Mouse (Mus musculus) left cerebral cortex, postnatal 14 days (tissue): ENCODE measurements at regions not wholly inside any gene's neighbourhood (a gene's known extent, or its start where the extent isn't known, plus 50 kb on each side); places are given as distances from the start of the nearest gene placed in this dataset.
A peak's percentile ranks its signal among the peaks of the same experiment; 100 is the strongest.
"Not testable (repeated sequence)": the region's sequence is repeated elsewhere in the genome, so short reads cannot be mapped to it uniquely, and the experiment has no call there.

Source experiments
- DNase-seq, 2 experiments: peaks; one replicate each; pipeline ENCODE4 v3.0.0; 2021 to 2022; ENCODE audit warnings: low spot score in 2 of 2, mixed read lengths in 1 of 2
- intact Hi-C: fragments of 180-260 bp; cut with DNase I; formaldehyde crosslinking; loops from one replicate; pipeline ENCODE4 v1.15.1; 2025

- DNase-seq = no peak
- intact Hi-C loops = no loop called here
These were observed 195.0 kb downstream of the Rchy1 start for GRCm38 (mm10) chr5:91767886-91768285.

GRCm38 (mm10) chr5:91767060-91767459, 195.8 kb downstream of the Rchy1 start:
- intact Hi-C loops = no loop called here
- no peak for DNase-seq

- intact Hi-C loops = no loop called here
- no peak for DNase-seq
These were observed 198.2 kb downstream of the Rchy1 start for GRCm38 (mm10) chr5:91764621-91765020.

- no peak for DNase-seq
These were observed 200.3 kb downstream of the Rchy1 start for GRCm38 (mm10) chr5:91762589-91762988.

GRCm38 (mm10) chr5:91755958-91756357, 206.9 kb downstream of the Rchy1 start:
- peak in 1 of 2 experiments; percentile 15 for DNase-seq
- intact Hi-C loops = no loop called here

More at GRCm38 (mm10) chr5:91762589-91762988, 200.3 kb downstream of the Rchy1 start:
- intact Hi-C loops = no loop called here

DNA sequence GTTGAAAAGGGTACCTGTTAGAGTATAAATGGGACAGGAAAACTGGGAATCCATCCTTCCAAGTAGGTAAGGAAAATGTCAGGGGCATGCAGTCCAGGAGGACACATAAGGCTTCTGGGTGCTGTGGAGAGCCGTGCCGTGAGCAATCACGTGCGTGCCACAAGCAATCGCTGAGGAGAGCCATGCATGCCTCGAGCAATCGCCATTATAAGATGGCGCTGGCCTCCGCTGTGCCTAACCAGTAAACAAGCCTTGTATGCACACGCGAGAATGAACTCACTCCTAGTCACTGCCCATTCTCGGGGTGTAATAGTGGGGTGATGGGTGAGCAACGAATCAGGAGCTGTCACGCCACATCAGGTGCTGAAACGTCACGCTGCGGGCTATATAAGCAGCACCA, 210.0 kb downstream of the Rchy1 start:
- intact Hi-C loops = not testable (repeated sequence)

GRCm38 (mm10) chr5:91751168-91751567, 211.7 kb downstream of the Rchy1 start:
- intact Hi-C loops = no loop called here
- DNase-seq = no peak

More for the DNA sequence above, 210.0 kb downstream of the Rchy1 start:
- DNase-seq = not testable (repeated sequence)

GRCm38 (mm10) chr5:91746077-91746476, 216.8 kb downstream of the Rchy1 start:
- intact Hi-C loops = no loop called here
- no peak for DNase-seq

- intact Hi-C loops = no loop called here
- DNase-seq = no peak
These were observed 218.5 kb downstream of the Rchy1 start for GRCm38 (mm10) chr5:91744389-91744788.

DNA sequence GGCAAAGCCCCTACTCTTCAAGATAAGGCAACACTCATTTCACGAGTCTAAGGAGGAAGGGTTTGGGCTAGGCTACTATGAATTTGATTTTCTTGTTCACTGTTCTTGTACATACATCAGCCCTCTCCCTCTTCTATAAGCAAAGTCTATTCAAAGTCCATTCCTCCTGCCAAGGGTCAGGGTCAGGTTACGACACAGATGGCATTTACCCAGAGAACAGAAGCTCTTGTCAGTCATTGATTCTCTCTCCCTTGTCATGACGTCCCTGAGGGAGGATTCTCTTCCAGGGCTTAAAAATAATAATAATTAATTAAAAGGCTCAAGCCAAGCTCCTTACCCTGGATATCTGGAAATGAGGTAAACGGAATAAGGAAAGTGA, 222.7 kb downstream of the Rchy1 start:
- no peak for DNase-seq
- intact Hi-C loops = no loop called here

DNA sequence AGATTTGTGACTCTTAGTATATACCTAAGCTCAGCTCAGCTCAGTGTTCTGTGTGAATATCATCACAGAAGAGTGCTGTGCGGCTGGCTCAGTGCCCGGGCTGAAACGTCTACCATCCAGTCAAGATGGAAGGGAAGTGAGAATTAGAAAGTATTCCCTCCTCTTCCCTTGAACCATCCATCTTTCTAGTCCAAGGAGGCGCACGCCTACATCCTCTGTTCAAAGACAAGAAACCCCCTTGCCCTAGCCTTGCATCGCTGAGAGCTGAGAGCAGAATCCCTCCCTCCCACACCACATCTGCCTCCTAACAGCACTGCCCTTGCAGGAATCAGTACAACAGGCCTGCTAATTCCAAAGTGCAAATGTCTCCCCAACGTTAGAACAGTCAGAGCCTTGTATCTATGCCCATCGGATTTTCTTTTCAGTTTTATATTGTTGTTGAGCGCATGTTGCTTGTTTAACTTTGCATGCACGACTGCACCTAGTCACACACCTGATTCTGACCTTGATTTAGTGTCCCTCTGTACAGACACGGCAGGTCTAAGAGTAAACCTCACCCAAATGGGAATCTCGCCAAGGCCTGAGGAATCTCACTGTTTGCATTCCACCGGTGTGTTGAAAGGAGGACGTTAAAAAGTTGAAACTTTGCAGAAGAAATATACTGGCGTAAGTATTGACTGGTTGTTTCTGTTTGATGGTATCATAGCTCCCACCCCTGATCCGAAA, 222.2 kb downstream of the Parm1 start:
- intact Hi-C loops = no loop called here
- DNase-seq = peak; percentile 55 to 72

DNA sequence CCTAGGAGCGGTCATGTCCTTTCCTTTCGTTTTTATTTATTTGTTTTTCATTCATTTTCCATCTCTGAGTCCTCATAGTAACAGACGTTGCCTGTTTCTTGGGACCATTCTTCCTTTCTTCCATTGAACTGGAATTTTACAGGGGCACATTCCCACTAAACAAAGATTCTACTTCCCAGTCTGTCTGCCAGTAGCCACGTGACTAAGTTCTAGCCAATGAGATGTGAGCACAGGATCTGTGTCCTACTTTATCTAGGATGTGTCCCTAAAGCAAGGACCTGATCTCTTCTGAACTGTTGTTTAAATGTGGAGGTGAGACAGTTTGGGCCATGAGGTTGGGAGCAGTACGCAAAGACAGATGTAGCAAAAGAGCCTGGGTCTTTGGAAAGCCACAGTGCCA, 214.6 kb downstream of the Parm1 start:
- DNase-seq = no peak
- intact Hi-C loops = no loop called here

DNA sequence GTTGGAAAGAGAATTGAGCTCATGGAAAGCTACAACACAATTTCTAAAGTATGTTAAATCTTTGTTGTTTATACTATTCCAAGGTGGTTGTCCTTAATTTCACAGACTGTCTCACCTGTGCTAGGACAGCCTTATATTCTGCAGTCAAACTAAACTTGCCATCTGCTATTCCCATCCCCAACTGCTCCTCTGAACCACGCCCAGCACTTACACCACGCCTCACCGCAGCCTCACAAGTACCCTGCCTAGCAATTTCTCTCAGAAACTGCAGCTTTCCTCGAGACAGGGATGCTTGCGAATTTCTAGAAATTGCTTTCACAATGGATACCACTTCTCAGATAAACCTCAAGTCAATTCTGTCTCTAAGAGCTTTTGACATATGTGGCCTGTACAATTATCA, 213.7 kb downstream of the Parm1 start:
- intact Hi-C loops = no loop called here
- DNase-seq = no peak

DNA sequence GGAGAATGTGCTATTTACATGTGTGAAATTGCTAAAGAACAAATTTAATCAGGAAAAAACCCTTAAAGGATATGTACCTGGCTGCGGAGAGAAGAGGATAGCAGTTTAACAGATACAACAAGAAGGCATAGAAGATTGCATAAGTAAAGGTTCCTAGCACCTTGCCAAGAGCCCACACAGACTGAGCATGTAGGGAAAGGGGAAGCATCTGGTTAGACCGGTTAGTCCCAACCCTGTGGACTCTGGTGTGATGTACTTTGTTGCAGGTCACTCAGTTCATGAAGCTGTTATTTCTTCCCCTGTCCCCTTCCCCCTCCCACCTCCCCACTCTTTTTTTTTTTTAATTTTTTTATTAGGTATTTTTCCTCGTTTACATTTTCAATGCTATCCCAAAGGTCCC, 212.5 kb downstream of the Parm1 start:
- intact Hi-C loops = no loop called here
- DNase-seq = no peak

- intact Hi-C loops = no loop called here
These were observed 212.0 kb downstream of the Parm1 start for GRCm38 (mm10) chr5:91729415-91729814.

DNA sequence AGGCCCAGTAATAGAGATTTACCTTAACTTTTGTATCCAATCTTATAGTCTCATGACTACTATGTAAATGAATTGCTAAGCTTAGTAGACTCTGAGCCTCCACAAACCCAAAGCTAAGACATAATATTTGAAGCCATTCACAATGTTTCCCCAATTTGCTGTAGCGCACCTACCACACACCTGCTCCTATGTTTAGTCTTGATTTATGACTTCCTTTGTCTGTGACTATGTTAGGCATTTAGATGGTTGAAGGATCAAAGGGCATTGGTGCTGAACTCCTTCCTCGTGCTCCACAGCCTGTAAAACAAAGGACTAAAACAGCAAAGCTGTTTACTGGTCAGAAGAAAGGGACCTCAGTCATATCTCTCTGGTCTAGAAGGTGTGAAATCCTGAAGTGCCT, 210.0 kb downstream of the Parm1 start:
- intact Hi-C loops = no loop called here
- no peak for DNase-seq

More at GRCm38 (mm10) chr5:91729415-91729814, 212.0 kb downstream of the Parm1 start:
- DNase-seq = no peak

DNA sequence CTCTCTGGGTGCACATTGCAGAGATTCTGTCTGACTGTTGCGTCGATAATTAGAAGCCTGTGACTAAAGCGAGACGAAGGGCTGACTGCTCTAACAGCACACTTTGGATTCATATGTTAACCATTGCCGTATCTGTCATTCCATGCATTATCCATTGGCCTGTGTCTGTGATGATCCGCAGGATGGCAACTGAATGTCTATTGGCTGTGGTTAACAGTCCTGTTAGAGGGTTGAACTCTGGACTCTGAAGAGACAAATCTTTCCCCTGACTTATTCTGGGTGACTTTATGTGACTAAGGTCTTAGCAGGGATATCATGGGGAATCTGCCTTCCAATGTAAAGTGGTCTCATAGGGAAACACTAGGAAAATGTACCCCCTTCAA, 208.7 kb downstream of the Parm1 start:
- no peak for DNase-seq
- intact Hi-C loops = no loop called here

GRCm38 (mm10) chr5:91725380-91726117, 208.1 kb downstream of the Parm1 start:
- no peak for DNase-seq
- intact Hi-C loops = no loop called here

DNA sequence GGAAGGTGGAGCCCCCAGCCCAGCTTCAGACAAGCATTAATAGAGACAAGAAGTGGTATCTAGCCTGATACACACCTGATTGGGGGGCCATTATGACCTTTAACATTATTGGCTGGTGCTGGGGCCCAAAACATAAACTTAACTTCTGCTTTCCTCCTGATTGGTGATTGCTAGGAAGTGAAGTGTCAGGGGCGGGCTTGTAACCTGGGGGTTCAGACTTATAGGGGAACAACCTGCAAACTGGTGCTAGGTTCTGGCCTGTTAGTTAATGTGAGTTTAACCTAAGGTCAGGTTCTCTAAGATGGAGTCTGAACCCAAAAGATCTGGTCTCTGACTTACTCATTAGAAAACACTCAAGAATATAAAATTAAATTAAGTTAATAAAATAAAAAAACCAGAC, 207.5 kb downstream of the Parm1 start:
- DNase-seq = no peak
- intact Hi-C loops = no loop called here

- intact Hi-C loops = no loop called here
- no peak for DNase-seq
These were observed 206.0 kb downstream of the Parm1 start for GRCm38 (mm10) chr5:91723416-91723815.

DNA sequence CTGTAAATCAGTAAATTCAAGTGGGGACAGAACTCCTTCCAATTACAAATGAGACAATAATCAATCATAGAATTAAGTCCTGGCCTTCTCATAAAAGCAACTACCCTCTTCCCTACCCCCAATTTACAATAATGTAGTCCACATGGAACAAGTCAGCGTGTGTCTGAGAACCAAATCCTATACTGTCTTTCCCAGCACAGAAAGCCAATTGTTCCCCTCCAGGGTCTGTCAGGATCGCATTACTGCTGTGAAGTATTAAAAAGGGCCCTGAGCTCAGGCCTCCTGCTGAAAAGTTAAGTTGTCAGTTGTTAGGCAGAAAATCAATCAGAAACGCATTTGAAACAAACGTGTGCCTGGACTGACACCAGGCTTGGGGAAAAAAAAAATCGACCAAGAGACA, 205.6 kb downstream of the Parm1 start:
- intact Hi-C loops = no loop called here
- no peak for DNase-seq
